Mouse (Mus musculus) retina, adult 2 months (tissue): ENCODE results near the gene Hand2.

ENCODE experiments used
- DNase-seq: peaks from one replicate; pipeline ENCODE4 v3.0.0-alpha.2; 2012; ENCODE audit warnings: low read depth, low spot score

The Hand2 gene

DNA sequence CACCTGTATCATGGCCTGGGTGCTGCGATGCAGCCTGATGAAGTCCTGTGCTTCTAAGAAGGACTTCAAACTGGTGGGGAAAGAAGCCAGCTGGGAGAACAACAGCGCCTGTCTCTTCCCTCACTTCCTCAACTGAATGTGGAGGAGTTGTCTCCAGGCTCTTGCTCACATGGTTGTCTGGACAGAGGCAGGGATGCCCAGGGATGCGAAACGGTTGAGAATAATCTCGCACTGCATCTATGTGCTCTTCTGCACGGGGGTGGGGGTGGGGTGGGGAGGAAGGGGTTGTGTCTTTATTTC, 20.7 kb downstream of the Hand2 start:
- DNase-seq, result no peak

DNA sequence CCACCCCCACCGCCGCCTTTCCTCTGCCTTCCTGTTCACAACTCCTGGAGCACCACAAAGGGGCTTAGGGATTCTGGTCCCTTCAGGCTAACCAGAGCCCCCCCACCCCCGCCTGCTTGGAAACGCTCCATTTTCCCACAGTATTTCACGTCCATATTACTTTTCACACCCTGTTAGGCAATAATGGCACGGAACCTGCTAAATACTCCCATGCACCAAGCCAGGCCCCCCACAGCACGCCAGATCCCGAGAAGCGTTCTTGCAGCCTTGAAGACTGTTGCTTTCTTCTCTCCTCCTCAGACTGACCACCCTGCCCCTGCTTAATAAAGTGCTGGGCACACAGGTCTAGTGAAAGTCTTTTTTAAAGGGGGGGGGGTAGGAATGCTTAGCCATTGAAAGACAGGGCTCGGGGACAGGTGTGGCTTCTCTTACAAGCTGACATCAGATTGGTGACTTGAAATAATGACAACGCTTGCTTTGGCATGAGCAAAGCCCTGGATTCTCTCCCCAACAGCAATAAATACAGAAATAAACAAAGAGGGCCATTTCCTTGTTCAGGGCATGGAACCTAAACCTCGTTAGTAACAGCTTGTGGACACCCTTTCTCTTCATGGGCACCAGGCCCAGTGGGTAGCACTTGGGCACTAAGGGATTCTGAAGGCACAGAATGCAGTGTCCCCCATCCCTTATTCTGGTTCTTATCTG, 21.8 kb downstream of the Hand2 start:
- DNase-seq, result no peak

DNA sequence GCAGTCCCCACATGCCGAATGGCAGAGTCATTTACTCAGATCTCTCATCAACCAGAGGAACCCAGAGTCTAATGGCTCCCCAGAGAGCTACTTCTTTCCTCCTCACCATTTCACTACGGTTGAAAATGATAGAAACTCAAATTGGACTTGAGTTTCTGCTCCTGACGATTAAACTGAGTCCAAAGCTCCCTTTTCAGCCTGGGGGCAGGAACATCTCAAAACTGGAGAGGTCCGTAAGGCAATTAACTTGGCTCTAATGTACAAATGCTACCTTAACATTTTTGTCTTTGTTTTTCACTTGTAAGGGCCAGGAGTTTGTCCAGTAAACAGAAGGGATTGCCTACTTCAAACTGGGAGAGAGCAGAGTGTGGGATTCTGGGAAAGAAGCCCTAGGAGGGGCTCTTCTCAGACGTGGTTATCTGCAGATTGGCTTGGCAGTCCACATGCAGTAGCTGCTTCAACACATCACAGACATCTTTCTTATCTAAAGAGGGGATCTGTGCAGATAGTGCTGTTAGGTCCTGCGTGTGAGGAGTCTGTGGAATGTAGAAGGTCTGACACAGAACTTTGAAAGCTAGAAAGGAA, 23.0 kb downstream of the Hand2 start:
- no peak for DNase-seq

DNA sequence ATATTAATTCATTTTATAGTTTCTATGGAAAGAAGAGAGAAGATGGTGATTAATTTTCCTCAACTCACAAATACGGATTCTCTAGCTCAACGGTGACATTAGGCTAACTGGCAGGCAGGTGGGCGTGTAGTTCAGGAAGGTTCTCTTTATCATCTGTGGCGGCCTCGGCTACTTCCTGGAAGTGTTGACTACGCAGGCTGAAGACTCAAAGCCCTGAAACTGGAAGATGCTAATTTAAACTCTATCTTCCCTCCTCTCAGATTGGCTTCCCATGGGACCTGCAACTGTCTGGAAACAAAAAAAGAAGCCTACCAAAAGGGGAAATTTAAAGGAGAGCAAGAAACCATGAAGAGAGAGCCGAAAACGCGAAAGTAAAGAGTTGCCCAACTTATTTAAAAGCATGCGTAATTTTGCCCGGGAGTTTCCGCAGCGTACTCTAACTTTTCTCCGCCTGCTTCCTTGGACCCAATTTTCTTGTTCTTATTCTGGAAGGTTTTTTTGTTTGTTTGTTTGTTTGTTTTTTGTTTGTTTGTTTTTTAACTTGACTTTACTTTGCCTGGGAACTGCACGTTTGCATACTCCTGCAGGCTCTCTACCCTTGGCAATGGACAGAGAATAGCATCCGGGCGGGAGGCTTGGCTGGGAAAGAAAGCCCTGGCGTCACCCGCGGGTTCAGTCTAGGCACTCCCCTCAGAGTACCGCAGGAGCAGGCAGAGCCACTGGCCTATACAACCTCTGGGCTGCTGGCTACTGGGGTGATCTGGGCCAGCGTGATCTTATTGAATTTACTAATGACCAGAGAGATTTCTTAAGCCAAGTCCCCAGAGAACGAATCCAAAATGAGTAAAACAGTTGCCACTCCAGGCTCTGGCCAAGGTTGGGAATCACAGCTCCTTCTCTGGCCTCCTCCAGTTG, 24.4 kb downstream of the Hand2 start:
- no peak for DNase-seq

DNA sequence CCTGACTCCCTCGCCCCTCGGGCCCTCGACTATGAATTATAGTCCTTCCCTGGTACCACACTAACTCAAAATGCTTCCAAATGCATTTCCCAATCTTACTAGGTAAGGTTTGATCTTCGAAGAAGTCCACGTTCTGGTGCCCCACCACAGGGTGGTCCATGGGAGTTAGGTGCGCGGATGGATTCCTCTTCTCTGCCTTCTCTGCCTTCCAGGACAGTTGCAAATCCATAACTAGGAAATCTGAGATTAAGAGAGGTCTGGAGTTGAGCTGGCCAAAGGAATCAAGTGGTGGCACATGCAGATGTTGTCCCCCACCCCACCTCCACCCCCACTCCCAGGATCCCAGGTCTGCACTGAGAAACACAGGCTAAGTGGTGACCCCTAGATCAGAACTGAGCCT, 25.6 kb downstream of the Hand2 start:
- DNase-seq, result no peak

DNA sequence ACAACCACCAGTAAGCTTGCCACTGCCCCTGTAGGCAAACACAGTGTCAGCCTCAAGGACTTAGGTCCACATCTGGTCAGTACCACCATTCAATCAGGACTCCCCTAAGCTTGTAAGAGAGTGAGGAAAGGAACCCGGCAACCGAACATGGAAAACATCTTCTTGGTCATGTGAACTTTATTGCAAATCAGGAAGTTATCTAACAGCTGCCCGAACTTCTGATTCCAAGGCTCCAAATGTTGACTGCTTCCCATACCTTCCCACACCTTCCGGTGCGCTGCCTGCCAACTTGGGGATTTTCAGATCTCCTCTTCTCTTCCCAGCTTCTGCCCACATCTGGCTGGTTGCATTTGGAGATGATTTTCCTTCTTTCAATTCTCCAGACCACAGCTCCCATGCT, 26.4 kb downstream of the Hand2 start:
- DNase-seq, result no peak

DNA sequence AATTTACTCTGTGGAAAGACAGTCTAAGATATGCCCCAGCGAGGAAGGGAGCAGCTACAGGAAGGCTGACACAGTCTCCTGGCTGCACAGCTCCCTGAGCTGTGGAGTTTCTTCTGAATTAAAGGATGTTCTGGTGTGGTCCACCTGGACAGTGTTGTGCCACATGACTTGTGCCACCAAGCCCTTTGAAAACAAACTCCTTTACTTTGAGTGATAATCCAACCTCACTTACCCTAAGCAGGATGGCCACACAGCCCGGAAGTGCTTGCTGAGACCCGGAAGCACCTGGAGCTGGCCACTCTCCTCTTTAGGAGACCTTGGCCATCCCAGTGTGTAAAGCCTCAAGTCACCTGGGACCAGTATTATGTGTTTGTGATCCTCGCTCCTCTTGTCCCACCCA, 27.5 kb downstream of the Hand2 start:
- DNase-seq, result no peak

DNA sequence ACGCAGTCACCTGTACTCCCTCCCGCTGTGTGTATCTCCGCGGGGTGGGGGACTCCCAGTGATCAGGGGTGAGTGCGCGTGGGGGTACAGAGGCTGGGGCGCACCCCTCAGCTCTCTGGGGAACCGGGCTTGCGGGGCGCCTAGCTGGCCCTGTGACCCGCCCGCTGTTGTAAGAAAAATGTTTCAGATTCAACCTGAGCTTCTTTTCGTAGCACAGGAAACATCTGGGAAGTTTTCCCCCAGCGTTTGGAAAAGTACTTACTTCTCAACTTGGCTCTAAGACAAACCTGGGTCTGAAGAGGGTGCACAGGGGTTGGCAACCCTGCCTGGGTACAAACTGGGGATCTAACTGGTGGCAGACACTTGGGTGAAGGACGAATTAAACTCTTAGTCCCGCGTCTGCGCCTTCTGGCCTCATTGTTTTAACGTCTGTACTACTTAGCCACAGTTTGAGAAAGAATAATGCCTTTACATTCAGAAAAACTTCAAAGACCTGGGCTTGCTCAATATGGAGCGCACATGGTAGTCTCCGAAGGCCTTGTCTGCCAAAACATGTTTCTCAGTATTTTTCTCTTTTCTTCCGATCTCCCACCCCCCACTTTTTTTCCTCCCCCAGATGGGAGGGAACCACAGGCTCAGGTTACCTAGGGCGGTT, 28.2 kb downstream of the Hand2 start:
- DNase-seq, result no peak

DNA sequence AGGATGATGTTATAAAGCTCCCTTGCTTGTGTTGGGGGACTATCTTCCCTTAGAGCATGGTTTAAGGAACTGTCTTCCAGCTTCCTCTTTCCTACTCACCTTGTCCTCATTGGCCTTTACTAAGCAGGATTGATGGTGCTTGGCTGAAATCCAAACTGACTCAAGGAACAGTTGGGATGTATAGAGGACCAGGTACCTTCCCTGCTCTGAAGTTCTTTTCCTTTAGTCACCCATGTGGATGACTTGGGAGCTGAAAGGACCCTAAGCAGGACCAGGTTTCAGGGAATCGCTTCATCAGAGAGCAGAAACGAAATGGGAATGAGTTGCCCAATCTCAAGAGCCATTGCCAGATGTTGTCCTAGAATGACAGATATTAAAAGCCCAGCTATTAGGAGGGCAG, 31.1 kb downstream of the Hand2 start:
- no peak for DNase-seq

DNA sequence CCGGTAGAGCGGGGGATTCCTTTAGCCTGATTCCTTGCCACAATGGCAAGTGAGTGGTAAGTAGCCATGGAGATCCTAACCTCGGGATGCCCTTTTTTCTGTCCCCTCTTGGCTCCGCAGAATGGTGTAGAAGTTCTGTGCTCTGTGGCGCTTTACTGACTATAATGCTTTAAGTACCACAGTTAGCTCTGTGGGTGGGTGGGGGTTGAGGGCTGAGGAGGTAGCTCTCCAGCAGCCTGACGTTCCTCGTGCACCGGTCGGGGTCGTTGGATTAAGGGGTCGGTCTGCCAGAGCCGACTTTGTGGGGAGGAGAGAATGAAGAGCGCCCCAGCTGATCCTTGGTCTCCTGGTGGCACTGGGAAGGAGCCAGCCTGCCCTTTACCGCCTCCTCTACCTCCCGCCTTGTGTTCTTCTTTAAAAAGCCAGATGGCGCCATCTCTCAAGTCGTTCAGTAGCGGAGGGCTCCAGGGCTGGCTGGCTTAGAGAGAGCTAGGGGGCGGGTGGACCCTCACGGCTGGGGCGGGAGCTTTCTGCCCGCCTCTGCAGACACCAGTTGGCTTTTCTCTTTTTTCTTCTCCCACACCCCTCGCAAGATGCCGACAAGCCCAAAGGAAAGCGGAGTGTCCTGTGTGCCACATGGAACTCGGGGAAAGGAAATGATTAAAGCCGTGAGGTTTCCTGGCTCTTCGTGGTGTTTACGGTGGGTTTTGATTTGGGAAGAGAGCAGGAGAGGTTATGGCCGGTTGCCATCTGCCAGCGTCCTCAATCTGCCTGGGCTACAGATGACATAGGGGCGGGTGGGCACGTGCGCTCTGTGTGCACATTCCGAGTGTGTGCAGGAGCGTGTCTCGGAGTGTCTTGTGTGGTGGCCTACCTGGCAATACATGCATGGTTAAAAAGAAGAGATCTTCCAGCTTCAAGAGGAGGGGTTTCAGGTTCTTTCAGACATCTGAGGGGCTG, 32.8 kb downstream of the Hand2 start:
- no peak for DNase-seq

DNA sequence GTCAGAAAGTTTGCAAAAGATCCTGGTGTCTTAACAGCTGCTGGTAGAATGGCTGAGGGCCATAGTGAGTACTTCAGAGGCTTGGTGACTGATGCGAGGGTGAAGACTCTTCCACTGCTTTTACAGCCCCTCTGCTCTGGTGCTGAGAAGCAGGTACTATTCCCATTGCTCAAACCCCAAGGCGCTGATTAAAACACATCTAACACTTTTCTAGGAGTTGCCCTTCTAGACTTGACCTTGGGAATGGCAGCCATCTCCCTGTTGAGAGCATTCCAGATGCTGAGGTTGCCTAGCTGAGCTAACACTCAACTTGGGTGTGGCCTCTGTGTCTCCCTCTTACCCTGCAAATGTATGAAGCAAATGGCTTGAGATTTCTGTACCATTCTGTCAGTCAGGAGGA, 34.1 kb downstream of the Hand2 start:
- DNase-seq, result no peak

DNA sequence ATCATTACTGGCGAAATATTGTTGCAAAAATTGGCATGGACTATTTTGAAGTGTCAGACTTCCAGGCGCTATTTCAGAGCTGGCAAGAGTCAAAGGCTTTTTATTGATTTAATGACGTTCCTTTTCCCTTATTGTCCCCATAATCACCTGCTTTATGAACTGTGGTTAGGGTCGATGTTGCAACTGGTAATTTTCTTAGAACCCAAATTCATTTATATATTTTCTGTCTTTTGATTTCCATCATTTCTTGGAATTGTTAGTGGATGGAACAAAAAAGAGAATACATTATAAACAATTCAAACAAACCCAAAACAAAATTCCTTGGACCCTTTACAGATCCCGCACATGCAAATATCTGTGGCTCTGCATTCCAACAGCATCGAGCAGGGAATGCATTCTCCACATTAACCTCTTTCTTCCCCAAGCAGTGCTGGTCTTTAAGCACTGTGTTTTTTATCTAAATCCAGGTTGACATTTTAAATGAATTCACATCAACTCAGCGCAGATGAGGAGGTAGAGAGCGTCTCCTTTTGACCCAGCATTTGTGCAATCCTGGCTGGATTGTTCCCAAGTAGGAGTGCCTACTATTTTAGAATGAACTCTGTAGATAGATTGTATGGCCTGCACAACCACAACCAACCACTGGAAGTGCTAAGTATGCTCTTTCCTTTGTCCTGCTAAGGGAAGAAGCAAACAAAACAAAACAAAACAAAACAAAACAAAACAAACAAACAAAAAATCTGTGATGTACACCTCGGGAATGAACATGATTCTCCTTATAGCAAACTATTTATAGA, 35.9 kb downstream of the Hand2 start:
- DNase-seq, result no peak

DNA sequence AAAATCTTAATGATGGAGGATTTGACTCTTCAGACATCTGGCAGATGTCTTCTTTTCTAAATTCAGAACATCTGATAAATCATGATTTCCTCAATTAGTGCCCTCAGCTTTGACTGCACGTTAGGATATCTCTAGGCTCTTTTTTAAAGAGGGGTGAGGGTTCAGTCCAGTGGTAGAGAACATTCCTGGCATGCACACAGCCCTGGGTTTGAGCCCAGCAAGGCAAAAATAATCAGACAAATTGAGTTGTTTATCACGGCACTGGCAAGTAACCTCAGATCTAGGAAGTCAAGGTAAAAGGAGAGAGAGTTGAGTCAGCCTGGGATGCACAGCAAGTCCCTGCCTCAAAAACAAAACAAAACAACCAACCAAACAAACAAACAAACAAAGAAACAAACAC, 39.7 kb downstream of the Hand2 start:
- DNase-seq, result no peak

DNA sequence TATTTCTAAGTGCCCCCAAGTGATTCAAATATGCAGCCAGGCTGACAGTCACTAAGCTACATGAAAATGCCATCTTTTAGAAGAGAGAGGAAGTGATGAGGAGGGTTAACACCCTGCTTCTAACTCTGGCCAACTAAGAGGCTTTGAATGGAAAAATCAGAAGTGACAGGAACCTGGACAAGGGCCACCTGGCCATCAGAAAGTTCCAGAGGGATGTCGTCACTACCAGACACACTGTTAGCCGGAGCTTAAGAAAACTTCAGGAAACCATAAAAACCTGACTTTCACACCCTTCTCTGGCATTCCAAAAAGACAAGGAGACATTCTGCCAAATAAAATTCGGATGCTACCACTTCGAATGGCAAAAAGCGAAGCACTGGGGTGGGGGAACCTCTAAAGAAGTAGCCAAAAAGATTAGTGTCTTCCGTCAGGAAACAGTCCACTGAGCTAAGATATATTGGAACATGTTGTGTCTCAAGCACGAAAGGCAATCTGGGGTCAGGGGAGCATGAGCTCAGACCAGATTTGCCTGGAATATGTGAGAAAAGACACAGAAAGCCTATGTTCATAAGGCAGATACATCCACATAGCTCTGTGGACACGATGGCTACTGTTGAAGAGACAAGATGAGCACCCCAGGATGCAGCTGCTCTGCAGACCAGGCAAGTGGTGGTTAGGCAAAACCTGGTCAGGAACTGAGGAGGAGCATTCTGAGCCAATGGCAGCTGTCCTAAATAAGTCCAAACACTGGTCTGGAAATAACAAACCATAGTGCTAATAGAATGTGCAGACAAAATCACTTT, 40.4 kb downstream of the Hand2 start:
- no peak for DNase-seq

DNA sequence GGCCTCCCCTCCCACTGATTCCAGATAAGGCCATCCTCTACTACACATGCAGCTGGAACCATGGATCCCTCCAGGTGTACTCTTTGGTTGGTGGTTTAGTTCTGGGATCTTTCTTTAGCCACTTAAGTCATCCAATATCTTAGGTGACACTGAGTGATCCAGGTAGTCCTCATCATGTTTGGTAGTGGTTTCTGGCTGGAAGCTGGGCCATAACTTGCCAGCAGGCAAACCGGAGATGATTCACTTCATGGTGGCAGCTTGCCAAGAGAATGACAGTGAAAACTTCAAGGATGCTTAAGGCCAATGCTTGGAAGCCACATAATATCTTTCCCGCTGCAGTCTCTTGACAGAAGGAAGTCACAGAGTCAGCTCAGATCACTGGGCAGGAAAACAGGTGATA, 42.1 kb downstream of the Hand2 start:
- DNase-seq, result no peak

DNA sequence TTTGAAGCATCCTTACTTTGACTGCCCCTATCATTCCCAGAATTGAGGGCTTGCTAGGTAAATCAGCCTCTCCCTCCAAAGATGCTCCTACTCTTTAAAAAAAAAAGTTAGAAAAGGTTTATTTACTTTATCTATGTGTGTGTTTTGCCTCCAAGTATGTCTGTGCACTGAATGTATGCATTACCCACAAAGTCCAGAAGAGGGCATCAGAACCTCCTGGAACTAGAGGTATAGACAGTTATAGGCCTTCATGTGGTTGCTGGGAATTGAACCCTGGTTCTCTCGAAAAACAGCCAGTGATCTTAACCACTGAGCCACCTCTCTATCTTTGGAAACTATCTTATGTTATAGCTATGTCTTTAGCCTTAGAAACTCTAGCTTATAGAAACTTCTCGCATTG, 53.3 kb downstream of the Hand2 start:
- no peak for DNase-seq
